Mouse (Mus musculus) lung, embryonic 15.5 days (tissue): Measurements from ENCODE around the gene Mrpl51. TPM values are rescaled to one million over a fixed set of nuclear protein-coding genes. Genes with fewer than 3 reads are reported as not detected.

ENCODE experiments used
- ATAC-seq: fragments of 200-750 bp; cut with Nextera tagmentation; 2 replicates; pipeline ENCODE4 v1.8.0; 2017; ENCODE audit warnings: moderate number of reproducible peaks, borderline replicate concordance; ENCODE audit not compliant: low FRiP score, low TSS enrichment; ENCODE audit errors: extremely low read depth
- H3K27ac ChIP-seq: fragments of 300-500 bp; sonication (generic); 2 replicates; pipeline ENCODE4 v1.5.1; 2015; ENCODE audit warnings: moderate library complexity, mild to moderate bottlenecking, inconsistent platforms
- H3K27me3 ChIP-seq: fragments of 300-500 bp; sonication (generic); 2 replicates; pipeline ENCODE4 v1.6.1; 2015; ENCODE audit warnings: inconsistent platforms
- H3K36me3 ChIP-seq: fragments of 300-500 bp; sonication (generic); 2 replicates; pipeline ENCODE4 v1.6.1; 2015; ENCODE audit warnings: inconsistent platforms
- H3K4me1 ChIP-seq: fragments of 300-500 bp; sonication (generic); 2 replicates; pipeline ENCODE4 v1.6.1; 2015; ENCODE audit warnings: inconsistent platforms
- H3K4me2 ChIP-seq: fragments of 300-500 bp; sonication (generic); 2 replicates; pipeline ENCODE4 v1.6.1; 2015; ENCODE audit warnings: inconsistent platforms, mild to moderate bottlenecking, moderate library complexity
- H3K4me3 ChIP-seq: fragments of 300-500 bp; sonication (generic); 2 replicates; pipeline ENCODE4 v1.5.1; 2015; ENCODE audit warnings: mild to moderate bottlenecking, inconsistent platforms
- H3K9ac ChIP-seq: fragments of 300-500 bp; sonication (generic); 2 replicates; pipeline ENCODE4 v1.6.1; 2015; ENCODE audit warnings: inconsistent platforms
- H3K9me3 ChIP-seq: fragments of 300-500 bp; sonication (generic); 2 replicates; pipeline ENCODE4 v1.6.1; 2016; ENCODE audit warnings: inconsistent platforms
- WGBS: fragments of 180-500 bp; shearing (Covaris S2); methylation state at CpG from one replicate; pipeline ENCODE4 v1.1.7; 2015; 5-methylcytosine and 5-hydroxymethylcytosine counted together
- microRNA-seq: library from miRNA; unstranded; fragments of <30 nt; microRNA quantifications from one replicate; pipeline ENCODE4, GENCODE M21; 2016
- polyA plus RNA-seq: library from polyadenylated mRNA; unstranded; fragments of >200 nt; fragmentation: Nextera tagmentation; extraction: Ambion mirVana; gene quantifications from 2 replicates; pipeline ENCODE4 v1.2.1, GENCODE M21; 2015

The Mrpl51 gene
- polyA plus RNA-seq, 1 experiment from 2014 or later, result 208 TPM

- no peak overlapping the region for H3K27ac ChIP-seq
Measured at GRCm38 (mm10) chr6:125238396-125238795, 46.8 kb downstream of the Mrpl51 start.

GRCm38 (mm10) chr6:125239547-125239946 lies 47.9 kb downstream of the Mrpl51 start:
- H3K4me3 ChIP-seq, result no peak overlapping the region
- H3K27ac ChIP-seq, result no peak overlapping the region
- H3K9ac ChIP-seq, result no peak overlapping the region
- H3K9me3 ChIP-seq, result no peaks in the 10 kb centered on the region
- H3K4me1 ChIP-seq, result peaks cover 10% of the 10 kb centered on the region; the same call in 1 of the 2 replicates
- H3K27me3 ChIP-seq, result no peaks in the 10 kb centered on the region
- no peak for ATAC-seq
- H3K36me3 ChIP-seq, result no peaks in the 10 kb centered on the region
- WGBS, result 87% methylated on average over 5 of the region's 5 CpGs
- no peak overlapping the region for H3K4me2 ChIP-seq

More at GRCm38 (mm10) chr6:125238396-125238795, 46.8 kb downstream of the Mrpl51 start:
- 32% methylated on average over 6 of the region's 6 CpGs for WGBS
- Histone ChIP-seq H3K27me3 (no peaks in the 10 kb centered on the region), H3K36me3 (no peaks in the 10 kb centered on the region), H3K9ac (no peak overlapping the region), H3K9me3 (no peaks in the 10 kb centered on the region), H3K4me2 (no peak overlapping the region), H3K4me1 (peaks cover 21% of the 10 kb centered on the region), H3K4me3 (no peak overlapping the region)
- no peak for ATAC-seq

DNA sequence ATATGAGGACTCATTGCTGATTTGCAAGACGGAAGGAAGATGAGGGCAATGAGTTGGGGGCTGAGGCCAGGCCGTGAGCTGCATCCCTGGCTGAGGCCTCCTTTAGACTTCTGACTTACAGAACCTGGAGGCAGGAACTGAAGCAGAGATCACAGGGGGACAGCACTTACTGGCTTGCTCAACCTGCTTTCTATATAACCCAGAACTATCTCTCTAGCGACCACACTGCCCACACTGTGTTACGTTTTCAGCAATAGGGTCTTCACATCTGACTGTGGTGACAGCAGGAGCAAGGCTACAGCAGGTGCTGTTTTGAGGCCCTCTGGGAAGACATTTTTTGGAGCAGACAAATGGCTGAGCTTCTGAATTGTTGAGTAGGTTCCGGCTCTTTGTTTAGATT lies 49.0 kb downstream of the Mrpl51 start:
- Histone ChIP-seq H3K4me1 (0 out of 2 replicates have a peak, but pooled peaks cover 8% of the 10 kb centered on the region), H3K27ac (no peak overlapping the region), H3K4me3 (no peak overlapping the region), H3K4me2 (no peak overlapping the region), H3K36me3 (no peaks in the 10 kb centered on the region), H3K9me3 (no peaks in the 10 kb centered on the region), H3K9ac (no peak overlapping the region), H3K27me3 (no peaks in the 10 kb centered on the region)
- 71% methylated on average over 5 of the region's 5 CpGs for WGBS
- ATAC-seq, result no peak

DNA sequence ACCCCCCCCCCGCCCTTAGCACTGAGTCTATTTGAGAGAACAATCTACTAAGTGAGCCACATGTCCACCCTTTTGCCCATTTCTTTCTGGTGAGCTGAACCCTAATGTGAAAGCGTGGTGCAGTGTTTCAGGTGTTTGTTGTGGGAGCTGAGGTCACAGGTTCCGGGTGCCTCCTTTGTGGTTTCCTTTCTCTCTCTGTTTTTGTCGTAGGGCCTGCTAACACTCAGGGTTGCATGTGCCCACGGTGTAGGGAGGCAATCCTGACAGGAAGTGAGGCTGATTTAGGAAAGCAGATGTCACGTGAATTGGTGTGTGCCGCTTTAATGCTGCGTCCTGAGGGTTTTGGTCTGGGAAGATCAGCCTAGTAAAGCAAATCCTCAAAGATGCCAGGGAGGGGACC lies 50.0 kb downstream of the Mrpl51 start:
- Histone ChIP-seq H3K4me2 (no peak overlapping the region), H3K36me3 (no peaks in the 10 kb centered on the region), H3K4me3 (no peak overlapping the region), H3K9me3 (no peaks in the 10 kb centered on the region), H3K9ac (no peak overlapping the region), H3K27me3 (no peaks in the 10 kb centered on the region), H3K4me1 (0 out of 2 replicates have a peak, but pooled peaks cover 8% of the 10 kb centered on the region), H3K27ac (no peak overlapping the region)
- WGBS, result 76% methylated on average over 8 of the region's 8 CpGs
- ATAC-seq, result no peak

- Histone ChIP-seq H3K4me2 (no peak overlapping the region), H3K4me3 (no peak overlapping the region), H3K36me3 (no peaks in the 10 kb centered on the region), H3K9ac (no peak overlapping the region), H3K4me1 (no peaks in the 10 kb centered on the region), H3K27ac (no peak overlapping the region), H3K9me3 (no peaks in the 10 kb centered on the region), H3K27me3 (no peaks in the 10 kb centered on the region)
- WGBS, result 15% methylated on average over 1 of the region's 1 CpGs
- no peak for ATAC-seq
Measured at GRCm38 (mm10) chr6:125244551-125244950, 53.0 kb downstream of the Mrpl51 start.

Small RNA genes within 50 kb of the gene (microRNA-seq; reads per million reads assigned to microRNA genes)
- gene Mir3098 (0.74 reads per million), gene Mir8113 (not detected)

Other genes with a start within 250 kb of the Mrpl51 start
- 142 and 151 TPM in 2 replicates for gene Cops7a, start 226.3 kb upstream of the Mrpl51 start, polyA plus RNA-seq
- gene Pianp, start 195.1 kb upstream of the Mrpl51 start, polyA plus RNA-seq, result 0.74 and 0.96 TPM in 2 replicates
- 21.3 and 24.4 TPM in 2 replicates for gene Zfp384, start 182.7 kb upstream of the Mrpl51 start, polyA plus RNA-seq
- gene Ing4, start 152.0 kb upstream of the Mrpl51 start, polyA plus RNA-seq, result 138 and 149 TPM in 2 replicates
- gene Acrbp, start 142.1 kb upstream of the Mrpl51 start, polyA plus RNA-seq, result 10.8 and 12.9 TPM in 2 replicates
- 0.38 and 0.69 TPM in 2 replicates for gene Lpar5, start 123.9 kb upstream of the Mrpl51 start, polyA plus RNA-seq
- gene Chd4, start 95.8 kb upstream of the Mrpl51 start, polyA plus RNA-seq, result 68.5 and 69.3 TPM in 2 replicates
- 56.5 and 58.8 TPM in 2 replicates for gene Nop2, start 59.9 kb upstream of the Mrpl51 start, polyA plus RNA-seq
- gene Iffo1, start 46.6 kb upstream of the Mrpl51 start, polyA plus RNA-seq, result 5.7 and 6.8 TPM in 2 replicates
- 1,765 and 1,844 TPM in 2 replicates for gene Gapdh, start 25.3 kb upstream of the Mrpl51 start, polyA plus RNA-seq
- 136 and 139 TPM in 2 replicates for gene Ncapd2, start 100 bp upstream of the Mrpl51 start, polyA plus RNA-seq
- gene Vamp1, start 23.8 kb downstream of the Mrpl51 start, polyA plus RNA-seq, result 4.2 and 5.4 TPM in 2 replicates
- gene Tapbpl, start 40.1 kb downstream of the Mrpl51 start, polyA plus RNA-seq, result 7.0 and 10.9 TPM in 2 replicates
- 2.6 and 4.5 TPM in 2 replicates for gene Cd27, start 45.2 kb downstream of the Mrpl51 start, polyA plus RNA-seq
- 0.22 and 0.31 TPM in 2 replicates for gene Tuba3a, start 94.2 kb downstream of the Mrpl51 start, polyA plus RNA-seq
- gene Ltbr, start 122.1 kb downstream of the Mrpl51 start, polyA plus RNA-seq, result 79.1 and 82.5 TPM in 2 replicates
- 5.0 and 5.8 TPM in 2 replicates for gene Scnn1a, start 128.9 kb downstream of the Mrpl51 start, polyA plus RNA-seq
- gene Tnfrsf1a, start 157.6 kb downstream of the Mrpl51 start, polyA plus RNA-seq, result 88.3 and 101 TPM in 2 replicates
- gene Plekhg6, start 189.0 kb downstream of the Mrpl51 start, polyA plus RNA-seq, result 0.31 and 0.36 TPM in 2 replicates